Mouse (Mus musculus) intestine, postnatal 0 days (tissue): ENCODE data around the gene Prelid1. TPM values are rescaled to one million over a fixed set of nuclear protein-coding genes. Genes with fewer than 3 reads are reported as not detected.

Experiments
- ATAC-seq: fragments of 200-750 bp; cut with Nextera tagmentation; 2 replicates; pipeline ENCODE4 v1.8.0; 2017; ENCODE audit warnings: mild to moderate bottlenecking, moderate TSS enrichment, moderate library complexity
- H3K27ac ChIP-seq: fragments of 300-500 bp; sonication (generic); 2 replicates; pipeline ENCODE4 v1.5.1; 2014; ENCODE audit warnings: mild to moderate bottlenecking, low read depth, low read length, moderate library complexity
- H3K27me3 ChIP-seq: fragments of 300-500 bp; sonication (generic); replicated peaks from 2 replicates; pipeline ENCODE4 v1.6.1; 2014; ENCODE audit warnings: low read length, mixed read lengths; ENCODE audit not compliant: control insufficient read depth, insufficient read depth
- H3K36me3 ChIP-seq: fragments of 300-500 bp; sonication (generic); 2 replicates; pipeline ENCODE4 v1.6.1; 2014; ENCODE audit warnings: mild to moderate bottlenecking, moderate library complexity; ENCODE audit not compliant: control insufficient read depth, insufficient read depth
- H3K4me1 ChIP-seq: fragments of 300-500 bp; sonication (generic); replicated peaks from 2 replicates; pipeline ENCODE4 v1.6.1; 2014; ENCODE audit warnings: antibody characterized with exemption, low read length, mixed read lengths; ENCODE audit not compliant: control insufficient read depth, insufficient read depth
- H3K4me2 ChIP-seq: fragments of 300-500 bp; sonication (generic); replicated peaks from 2 replicates; pipeline ENCODE4 v1.6.1; 2014; ENCODE audit warnings: low read depth, mild to moderate bottlenecking, moderate library complexity
- H3K4me3 ChIP-seq: fragments of 300-500 bp; sonication (generic); 2 replicates; pipeline ENCODE4 v1.5.1; 2014; ENCODE audit warnings: low read depth, low read length
- H3K9ac ChIP-seq: fragments of 300-500 bp; sonication (generic); 2 replicates; pipeline ENCODE4 v1.6.1; 2014; ENCODE audit warnings: mild to moderate bottlenecking, low read depth, low read length
- H3K9me3 ChIP-seq: fragments of 300-500 bp; sonication (generic); 2 replicates; pipeline ENCODE4 v1.6.1; 2016; ENCODE audit warnings: mixed run types; ENCODE audit not compliant: control insufficient read depth
- CTCF ChIP-seq: sonication (generic); IDR thresholded peaks from 2 replicates; pipeline ENCODE4 v1.5.1; 2016; ENCODE audit warnings: low read depth, mild to moderate bottlenecking, control low read depth, antibody characterized with exemption, moderate library complexity
- WGBS: fragments of 180-500 bp; shearing (Covaris S2); extraction: QIAGEN DNeasy Blood & Tissue Kit; methylation state at CpG from one replicate; pipeline ENCODE4 v1.1.7; 2014; 5-methylcytosine and 5-hydroxymethylcytosine counted together
- polyA plus RNA-seq: library from polyadenylated mRNA; unstranded; fragments of >200 nt; fragmentation: Nextera tagmentation; extraction: Ambion mirVana; gene quantifications from 2 replicates; pipeline ENCODE4 v1.2.1, GENCODE M21; 2015

The Prelid1 gene
- polyA plus RNA-seq, 1 experiment from 2014 or later, result 567 TPM

DNA sequence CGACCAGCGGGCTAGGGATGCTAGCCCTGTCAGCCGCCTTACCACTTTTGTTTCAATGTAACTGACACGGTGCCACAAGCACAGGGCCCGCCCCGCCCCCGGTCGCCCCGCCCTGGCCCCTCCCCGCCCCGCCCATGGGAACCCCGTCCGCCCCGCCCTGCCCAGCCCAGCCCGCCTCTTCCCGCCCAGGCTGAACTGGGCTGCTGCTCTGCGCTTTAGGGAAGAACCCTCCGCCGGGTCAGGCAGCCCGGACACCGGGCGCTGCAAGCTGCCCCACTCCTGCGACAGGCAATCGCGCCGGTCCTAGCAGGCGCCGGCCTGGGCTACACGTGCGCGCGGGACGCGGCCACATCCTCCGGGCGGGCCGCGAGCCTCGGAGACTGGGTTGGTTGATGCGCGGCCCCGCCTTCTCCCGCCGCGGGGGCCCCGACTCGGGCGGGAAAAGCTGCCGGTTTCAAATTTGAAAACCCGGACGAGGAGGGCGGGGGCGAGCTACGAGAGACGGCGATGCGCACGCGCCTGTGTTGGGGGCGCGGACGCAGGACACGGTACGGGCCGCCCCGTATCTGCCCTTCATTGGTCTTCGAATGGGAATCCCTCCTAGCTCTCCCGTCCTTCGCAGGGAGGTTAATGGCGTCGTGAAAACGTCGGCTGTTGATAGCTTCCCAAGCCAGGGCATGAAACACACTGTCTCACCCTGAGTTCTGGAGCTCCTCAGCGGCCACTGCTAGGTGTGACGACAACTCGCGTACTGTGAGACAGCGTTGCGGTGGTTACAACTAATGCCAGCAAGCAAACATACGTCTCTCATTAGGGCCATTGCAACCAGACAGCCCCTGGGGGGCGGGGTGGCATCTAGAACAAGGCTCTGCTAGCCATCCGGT lies 9.6 kb downstream of the Prelid1 start, which contains the start of gene Mxd3:
Gene Mxd3 (minus strand): TSS at position 141 of the 884 bp plus-strand sequence.
- Histone ChIP-seq H3K27ac (no peak within 1 kb of the TSS; the same call in 1 of the 2 replicates), H3K4me3 (peak within 1 kb of the TSS; percentile 68), H3K4me1 (peaks cover 8% of the 10 kb centered on the region), H3K36me3 (peaks cover 14% of the 10 kb centered on the region), H3K9ac (peak within 1 kb of the TSS; percentile 48), H3K9me3 (no peaks in the 10 kb centered on the region), H3K27me3 (no peaks in the 10 kb centered on the region), H3K4me2 (peak within 1 kb of the TSS; percentile 93)
- WGBS, result under 1% methylated on average over 74 of the region's 82 CpGs
- no peak for TF ChIP-seq CTCF
- peak; percentile 79 for ATAC-seq

DNA sequence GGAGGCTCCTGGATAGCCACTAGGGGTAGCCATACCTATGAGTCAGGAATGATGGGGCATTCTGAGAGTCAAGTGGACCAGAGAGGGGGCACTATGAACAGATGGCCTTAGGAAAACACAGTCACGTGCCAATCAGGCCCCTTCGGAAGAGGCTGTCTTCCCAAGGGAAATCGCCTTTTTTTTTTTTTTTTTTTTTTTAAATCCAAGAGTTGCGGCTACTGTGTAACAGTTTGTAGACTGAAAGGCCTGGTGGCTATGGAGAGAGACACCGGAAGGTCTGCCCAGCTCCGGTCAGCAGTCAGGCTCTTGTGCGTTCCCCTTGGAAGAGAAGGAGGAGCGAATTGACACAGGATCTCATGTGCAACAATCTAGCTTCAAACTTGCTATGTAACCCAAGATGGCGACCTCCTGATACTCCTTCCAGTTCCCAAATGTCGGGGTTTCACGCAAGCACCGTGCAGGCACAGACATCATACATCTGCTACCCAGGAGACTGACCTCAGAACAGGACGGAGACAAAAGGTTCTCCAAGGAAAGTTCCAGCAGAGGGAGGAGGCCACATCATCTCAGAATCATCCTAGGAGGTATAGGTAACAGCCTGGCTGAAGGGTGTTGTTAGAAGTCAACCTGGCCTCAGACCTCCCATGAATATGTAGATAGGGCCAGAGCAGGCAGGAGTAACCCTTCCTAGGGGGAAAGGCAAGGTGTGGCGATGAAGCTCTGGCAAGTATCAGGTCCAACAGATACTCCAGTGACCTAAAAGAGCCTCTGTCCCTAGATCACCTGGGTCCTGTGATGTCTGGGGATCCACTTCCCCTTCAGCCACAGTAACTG lies 10.5 kb downstream of the Prelid1 start:
- Histone ChIP-seq H3K27ac (no peak overlapping the region), H3K4me2 (peak overlapping the region; percentile 93), H3K9ac (no peak overlapping the region), H3K27me3 (no peaks in the 10 kb centered on the region), H3K4me3 (peak overlapping the region; percentile 68), H3K4me1 (peaks cover 8% of the 10 kb centered on the region), H3K9me3 (no peaks in the 10 kb centered on the region), H3K36me3 (peaks cover 6% of the 10 kb centered on the region)
- no peak for ATAC-seq
- TF ChIP-seq CTCF, result peak; percentile 62
- 59% methylated on average over 14 of the region's 14 CpGs for WGBS

DNA sequence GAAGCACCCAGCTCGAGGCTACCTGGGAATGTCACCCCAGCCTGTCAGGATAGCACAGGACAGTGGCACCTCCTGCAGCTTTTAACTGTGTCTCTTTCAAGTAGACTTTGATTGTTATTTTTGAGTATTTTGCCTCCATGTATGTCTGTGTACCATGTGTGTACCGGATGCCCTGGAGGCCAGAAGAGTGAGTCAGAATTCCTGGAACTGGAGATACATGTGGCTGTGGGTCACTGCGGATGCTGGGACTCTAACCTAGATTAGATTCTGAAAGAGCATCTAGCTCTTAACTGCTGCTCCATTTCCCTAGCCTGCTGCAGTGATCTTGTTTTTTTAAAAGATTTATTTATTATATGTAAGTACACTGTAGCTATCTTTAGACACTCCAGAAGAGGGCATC lies 12.0 kb downstream of the Prelid1 start:
- ATAC-seq, result no peak
- Histone ChIP-seq H3K27ac (no peak overlapping the region), H3K9ac (no peak overlapping the region), H3K4me1 (peaks cover 8% of the 10 kb centered on the region), H3K4me3 (no peak overlapping the region), H3K36me3 (no peaks in the 10 kb centered on the region), H3K9me3 (no peaks in the 10 kb centered on the region), H3K4me2 (no peak overlapping the region), H3K27me3 (no peaks in the 10 kb centered on the region)
- no peak for TF ChIP-seq CTCF
- WGBS, result 86% methylated on average over 3 of the region's 3 CpGs

DNA sequence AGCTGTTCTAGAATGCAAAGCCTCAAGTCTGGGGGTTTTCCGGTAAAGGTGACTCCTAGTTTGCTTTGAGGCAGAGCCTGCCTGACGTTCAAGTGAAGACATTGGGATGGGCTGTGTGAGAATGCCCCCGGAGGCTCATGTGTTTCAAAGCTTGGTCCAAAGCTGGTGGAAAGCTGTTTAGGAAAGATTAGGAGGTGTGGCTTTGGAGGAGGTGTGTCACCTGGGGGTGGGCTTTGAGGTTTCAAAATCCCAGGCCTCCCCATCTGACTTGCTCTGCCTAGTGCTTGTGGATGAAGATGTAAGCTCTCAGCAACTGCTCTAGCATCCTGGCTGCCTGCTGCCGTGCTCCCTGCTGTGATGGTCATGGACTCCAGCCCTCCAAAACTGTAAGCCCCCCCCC lies 15.4 kb downstream of the Prelid1 start:
- Histone ChIP-seq H3K27me3 (no peaks in the 10 kb centered on the region), H3K27ac (no peak overlapping the region), H3K4me1 (no peaks in the 10 kb centered on the region)

DNA sequence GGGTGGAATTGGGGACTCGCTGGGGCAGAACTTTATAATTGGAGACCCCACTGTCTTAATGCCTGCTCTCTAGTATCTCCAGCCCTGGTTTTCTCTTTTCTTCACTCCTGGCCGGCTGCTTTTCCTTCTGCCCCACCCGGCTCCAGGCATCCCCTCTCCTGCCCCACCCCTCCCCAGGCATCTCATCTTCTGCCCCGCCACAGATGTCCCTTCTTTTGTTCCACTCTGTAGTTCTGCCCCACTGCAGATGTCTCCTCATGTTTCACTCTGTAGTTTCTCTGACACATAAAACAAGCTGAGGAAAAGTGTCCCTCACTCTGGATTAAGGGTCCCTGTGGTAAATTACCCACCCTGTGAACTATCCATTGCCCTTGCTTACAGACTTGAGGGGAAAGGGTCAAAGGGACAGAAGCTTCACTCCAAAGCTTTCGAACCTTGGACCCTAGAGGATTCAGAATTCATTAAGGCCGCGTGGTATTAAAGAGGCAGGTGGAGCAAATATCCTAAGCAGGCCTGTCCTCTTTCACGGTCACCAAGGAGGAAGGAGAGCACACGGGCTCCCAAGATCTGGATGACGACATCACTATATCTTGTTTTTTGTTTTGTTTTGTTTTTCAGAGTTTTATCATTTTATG lies 17.2 kb downstream of the Prelid1 start:
- Histone ChIP-seq H3K27ac (no peak overlapping the region), H3K4me2 (no peak overlapping the region), H3K9ac (no peak overlapping the region)

More for the DNA sequence above, 15.4 kb downstream of the Prelid1 start:
- ATAC-seq, result no peak
- 85% methylated on average over 4 of the region's 4 CpGs for WGBS
- H3K4me2 ChIP-seq, result no peak overlapping the region
- no peaks in the 10 kb centered on the region for H3K9me3 ChIP-seq
- H3K4me3 ChIP-seq, result no peak overlapping the region
- H3K9ac ChIP-seq, result no peak overlapping the region
- H3K36me3 ChIP-seq, result no peaks in the 10 kb centered on the region
- TF ChIP-seq CTCF, result no peak

More for the DNA sequence above, 17.2 kb downstream of the Prelid1 start:
- Histone ChIP-seq H3K4me3 (no peak overlapping the region), H3K4me1 (no peaks in the 10 kb centered on the region), H3K27me3 (no peaks in the 10 kb centered on the region), H3K36me3 (no peaks in the 10 kb centered on the region), H3K9me3 (no peaks in the 10 kb centered on the region)
- ATAC-seq, result no peak
- WGBS, result 56% methylated on average over 10 of the region's 10 CpGs
- no peak for TF ChIP-seq CTCF
